Mouse (Mus musculus): ENCODE measurements around the gene Ceacam9. TPM values are rescaled to one million over a fixed set of nuclear protein-coding genes. Genes with fewer than 3 reads are reported as not detected.
A peak's percentile ranks its signal among the peaks of the same experiment; 100 is the strongest.

Ceacam9 gene
- total RNA-seq, 2 experiments from 2014 or later = not detected

DNA sequence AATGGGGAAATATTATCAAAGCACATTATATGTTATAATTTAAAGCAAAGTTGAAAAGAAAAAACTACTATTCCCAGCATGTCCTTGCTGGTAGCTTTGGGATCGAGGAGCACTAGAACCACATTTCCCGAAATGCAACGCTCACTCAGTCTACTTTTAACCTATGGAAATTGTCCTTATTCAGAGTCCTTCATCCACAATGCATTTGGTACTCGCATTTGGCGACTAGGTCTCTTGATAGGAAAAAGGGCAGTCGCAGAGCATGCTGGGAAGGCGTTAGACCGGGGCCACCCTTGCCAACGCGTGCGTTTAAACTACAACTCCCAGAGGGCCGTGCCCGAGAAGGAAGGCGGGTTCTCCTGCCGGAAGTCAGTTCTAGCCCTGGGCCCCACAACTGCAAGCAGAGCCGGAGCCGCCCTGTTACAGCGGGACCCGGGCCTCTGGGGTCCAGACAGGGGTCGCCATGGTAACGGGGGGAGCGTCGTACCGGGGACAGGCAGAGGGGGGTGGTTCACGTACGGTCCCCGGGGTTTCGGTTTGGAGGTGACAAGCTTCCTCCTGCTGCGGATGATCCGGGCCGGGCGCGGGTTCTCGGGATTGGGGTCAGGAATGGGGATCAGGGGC lies 16.5 kb downstream of the Ceacam9 start, which contains the start of gene Ap2s1:
Ap2s1 (plus strand) TSS at position 338 of the 624 bp plus-strand sequence.
- intact Hi-C loops (cut with DNase I) = loop anchor here (10.0 kb wide), 1 partner anchor 233 kb away; no protein-coding TSS in a partner anchor
- DNase-seq = peak; percentile 99

DNA sequence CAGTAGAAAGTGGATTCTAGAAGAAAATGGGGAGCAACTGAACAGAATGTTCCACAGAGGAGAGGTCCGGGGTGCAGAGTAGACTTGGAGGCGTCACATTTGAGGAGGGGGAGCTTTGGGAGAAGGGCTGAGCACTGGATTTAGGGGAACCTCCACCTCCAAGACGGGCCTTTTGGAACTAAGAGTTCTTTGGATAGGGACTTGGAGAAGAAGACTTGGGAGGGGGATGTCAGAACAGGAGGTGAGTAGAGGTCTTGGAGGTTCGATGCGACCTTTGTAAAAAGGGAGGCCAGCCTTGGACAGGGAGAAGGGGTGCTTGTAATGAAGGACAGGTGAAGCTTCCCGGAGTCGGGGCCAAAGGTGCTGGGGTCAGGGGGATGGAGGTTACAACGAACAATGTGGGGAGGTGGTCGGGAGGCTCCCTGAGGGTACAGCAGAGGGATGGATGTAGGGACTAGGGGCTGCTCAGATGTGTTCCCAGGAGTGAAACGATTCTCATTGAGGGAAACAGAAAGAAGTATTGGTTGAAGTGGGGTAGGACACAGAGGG lies 17.4 kb downstream of the Ceacam9 start:
- intact Hi-C loops (cut with DNase I) = loop anchor here (10.0 kb wide), 1 partner anchor 234 kb away; no protein-coding TSS in a partner anchor
- no peak for DNase-seq

DNA sequence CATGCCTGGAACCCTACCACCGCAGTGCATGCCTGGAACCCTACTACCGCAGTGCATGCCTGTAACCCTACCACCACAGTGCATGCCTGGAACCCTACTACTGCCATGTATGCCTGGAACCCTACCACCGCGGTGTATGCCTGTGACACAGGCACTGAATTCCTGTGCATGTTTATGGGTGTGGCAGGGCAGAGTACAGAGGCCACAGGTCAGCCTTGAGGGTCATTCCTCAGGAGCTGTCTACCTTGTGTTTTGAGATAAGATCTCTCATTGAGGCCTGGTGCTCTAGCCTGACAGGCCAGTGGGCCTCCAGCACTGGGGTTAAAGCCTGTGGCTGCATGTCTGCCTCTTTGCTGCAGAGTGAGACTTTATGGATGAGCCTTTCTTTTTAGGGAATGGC lies 23.6 kb downstream of the Ceacam9 start:
- intact Hi-C loops (cut with DNase I) = loop anchor here (5.0 kb wide), 1 partner anchor 147 kb away; the partner anchor contains the start of gene Gng8
- no peak for DNase-seq

DNA sequence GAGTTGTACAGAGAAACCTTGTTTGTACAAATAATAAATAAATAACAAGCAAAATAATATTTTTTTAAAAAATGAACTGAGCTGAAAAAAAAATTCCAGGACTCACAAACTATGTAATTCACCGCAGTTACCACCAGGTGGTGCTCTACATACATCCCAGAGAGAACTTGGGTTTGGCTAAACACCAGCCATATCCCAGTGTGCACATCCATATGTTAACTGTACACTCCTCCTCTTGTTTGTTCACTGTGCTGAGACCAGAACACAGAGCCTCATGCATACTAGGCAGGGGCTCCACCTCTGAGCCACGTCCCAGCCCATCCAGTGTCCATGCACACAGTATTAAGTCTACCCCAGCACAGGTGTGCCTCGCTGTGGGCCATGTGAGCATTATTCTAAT lies 24.4 kb downstream of the Ceacam9 start:
- DNase-seq = peak; percentile 70 to 80
- intact Hi-C loops (cut with DNase I) = loop anchor here (1.0 to 5.0 kb wide), 3 partner anchors 35 to 146 kb away; partner anchors contain the start of genes Gng8 and Slc1a5

DNA sequence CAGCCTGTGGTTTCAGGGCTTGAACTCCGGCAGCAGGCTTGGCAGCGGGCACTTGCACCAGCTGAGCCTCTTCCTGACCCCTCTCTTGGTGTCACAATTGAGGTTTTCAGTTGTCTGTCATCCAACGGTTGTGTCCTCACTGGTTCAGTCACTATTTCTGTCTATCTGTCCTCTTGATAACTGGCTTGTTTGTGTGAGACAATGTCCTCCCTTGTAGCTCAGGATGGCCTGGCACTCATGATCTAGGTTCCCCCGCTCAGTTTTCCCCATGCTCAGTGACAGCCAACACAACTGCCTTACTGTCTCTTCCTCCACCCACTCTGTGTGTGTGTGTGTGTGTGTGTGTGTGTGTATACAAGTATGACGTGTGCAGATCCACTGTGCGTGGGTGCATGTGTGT lies 25.9 kb downstream of the Ceacam9 start:
- DNase-seq = no peak
- intact Hi-C loops (cut with DNase I) = loop anchor here (2.0 to 5.0 kb wide), 2 partner anchors 33 to 145 kb away; partner anchors contain the start of genes Gng8 and Slc1a5

DNA sequence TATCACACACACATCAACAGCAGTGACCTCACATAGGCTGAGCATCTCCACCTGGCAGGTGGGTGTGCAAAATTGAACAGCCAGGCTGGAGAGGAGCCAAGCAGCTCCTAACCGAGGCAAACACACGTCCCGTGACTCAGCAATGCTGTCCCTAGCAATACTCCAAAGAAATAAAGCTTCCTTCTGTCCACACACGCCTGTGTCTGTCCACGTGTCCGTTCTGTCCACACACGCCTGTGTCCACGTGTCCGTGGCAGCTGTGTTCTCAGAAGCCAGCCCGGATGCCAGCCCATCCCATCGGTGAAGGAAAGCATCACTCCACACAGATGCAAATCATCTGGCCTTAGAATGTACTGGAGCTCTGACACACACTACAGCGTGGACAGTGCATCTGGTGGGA lies 30.3 kb downstream of the Ceacam9 start:
- no peak for DNase-seq
- intact Hi-C loops (cut with DNase I) = no loop called here

DNA sequence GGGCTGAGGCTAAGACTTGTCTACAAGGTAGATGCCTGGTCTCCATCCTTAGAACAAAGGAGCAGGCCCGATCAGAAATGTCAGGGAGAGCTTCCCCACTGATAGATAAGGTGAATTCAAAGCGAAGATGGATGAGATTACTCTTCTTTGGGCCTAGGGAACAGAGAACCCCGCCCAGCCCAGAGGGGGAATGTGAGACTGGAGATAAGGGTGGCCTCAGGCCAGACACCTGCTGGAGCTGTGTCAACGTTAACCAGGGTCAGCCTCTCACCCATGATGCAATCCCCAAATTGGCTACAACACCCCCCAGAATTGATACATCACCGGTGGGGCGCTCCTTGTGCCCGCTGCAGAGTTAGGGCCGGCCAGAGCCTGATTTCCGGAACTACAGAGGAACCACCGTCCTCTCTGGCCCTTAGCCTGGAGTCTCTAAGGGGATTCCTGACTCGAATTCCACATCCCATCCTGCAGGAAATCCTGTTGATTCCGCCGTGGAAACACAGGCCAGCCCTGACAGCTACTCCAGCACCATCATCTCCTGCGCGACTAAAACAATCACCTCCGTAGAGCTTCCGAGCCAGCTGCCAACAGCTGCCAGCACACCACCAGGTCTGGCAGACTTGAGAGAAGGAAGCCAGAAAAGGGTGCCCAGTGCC lies 33.8 kb downstream of the Ceacam9 start:
- DNase-seq = peak; percentile 60 to 64
- intact Hi-C loops (cut with DNase I) = no loop called here

DNA sequence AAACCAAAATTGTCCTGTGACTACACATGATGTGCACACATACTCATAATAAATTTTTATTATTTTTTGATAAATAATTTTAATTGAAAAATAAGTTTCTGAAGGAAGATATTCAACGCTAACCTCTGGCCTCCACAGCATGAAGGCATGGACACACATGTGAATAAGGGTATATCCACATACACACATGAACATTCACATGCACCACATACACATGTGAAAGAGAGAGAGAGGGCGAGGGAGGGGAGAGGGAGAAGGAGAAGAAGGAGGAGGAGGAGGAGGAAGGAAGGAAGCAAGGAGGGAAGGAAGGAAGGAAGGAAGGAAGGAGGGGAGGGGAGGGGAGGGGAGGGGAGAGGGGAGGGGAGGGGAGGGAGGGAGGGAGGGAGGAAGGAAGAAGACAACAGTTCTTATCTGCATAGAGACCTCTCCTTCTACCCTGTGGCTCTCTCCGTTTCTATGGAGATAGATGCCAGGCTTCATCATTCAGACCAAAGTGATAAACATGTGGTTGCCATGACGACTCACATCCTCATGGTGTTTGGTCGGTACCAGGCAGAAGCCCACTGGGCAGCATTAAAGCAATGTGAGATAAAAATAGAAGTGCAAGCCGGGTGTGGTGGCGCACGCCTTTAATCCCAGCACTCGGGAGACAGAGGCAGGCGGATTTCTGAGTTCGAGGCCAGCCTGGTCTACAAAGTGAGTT lies 37.3 kb downstream of the Ceacam9 start:
- DNase-seq = no peak
- intact Hi-C loops (cut with DNase I) = no loop called here

DNA sequence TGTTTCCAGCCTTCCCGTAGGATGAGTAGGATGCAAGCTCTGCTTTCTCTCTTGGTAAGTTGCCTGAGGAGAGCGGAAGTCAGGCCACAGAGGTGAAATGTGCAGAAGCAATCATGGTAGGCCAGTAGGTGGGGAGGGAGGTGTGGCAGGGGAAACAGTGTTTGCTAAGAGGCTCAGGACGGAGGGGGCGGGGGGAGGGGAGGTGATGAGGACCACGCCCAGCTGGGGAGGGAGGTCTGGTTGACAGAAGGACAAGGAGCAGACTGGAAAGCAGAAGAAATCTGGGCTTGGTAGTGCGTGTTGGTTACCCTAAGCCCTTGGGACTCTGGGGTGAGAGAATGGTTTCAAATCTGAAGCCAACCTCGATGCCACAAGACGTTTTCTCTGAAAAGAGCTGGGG lies 38.6 kb downstream of the Ceacam9 start:
- intact Hi-C loops (cut with DNase I) = loop anchor here (2.0 kb wide), 1 partner anchor 21 kb away; the partner anchor contains the start of gene Slc1a5
- DNase-seq = peak; percentile 66 to 78

DNA sequence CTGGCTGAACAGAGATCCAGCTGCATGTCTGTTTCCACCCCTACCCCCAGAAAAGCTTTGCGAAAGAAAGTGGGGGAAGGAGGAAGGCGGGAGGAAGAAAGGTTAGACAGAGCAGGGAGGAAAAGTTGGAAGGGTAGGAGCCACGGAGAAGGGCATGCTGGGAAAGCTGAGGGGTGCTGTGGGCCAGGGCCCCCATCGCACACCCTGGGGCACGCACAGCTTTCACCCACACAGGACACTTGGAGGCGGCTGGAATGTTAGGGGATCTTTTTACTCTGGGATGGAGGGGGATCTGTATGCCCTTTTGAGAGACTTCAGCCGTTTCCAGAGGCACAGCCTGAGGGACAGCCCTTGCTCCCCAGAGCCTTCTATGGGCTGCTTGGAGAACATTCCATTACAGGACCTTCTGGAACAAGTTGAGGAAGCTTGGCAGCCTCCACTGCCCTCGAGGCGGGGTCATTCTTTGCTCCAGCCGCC lies 39.3 kb downstream of the Ceacam9 start:
- intact Hi-C loops (cut with DNase I) = loop anchor here (2.0 kb wide), 1 partner anchor 20 kb away; the partner anchor contains the start of gene Slc1a5
- DNase-seq = peak; percentile 86 to 87

DNA sequence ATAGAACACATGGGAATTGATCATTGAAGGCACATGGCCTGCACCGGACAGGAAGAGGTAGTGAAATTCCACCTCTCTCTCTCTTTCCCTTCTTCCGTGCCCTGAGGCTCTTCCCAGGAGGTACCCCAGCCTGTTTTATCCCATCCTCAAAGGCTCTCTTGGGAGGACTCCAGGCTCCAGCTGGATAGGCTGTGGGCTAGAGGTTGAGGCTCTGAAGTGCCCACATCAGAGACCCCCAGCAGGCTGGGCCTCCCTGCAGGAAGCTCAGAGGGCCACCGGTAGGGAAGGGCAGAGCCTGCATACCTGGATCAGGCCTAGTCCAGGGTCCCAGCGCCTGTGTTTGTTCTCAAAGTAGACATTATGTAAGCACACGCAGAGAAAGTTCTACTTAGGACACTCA lies 39.9 kb downstream of the Ceacam9 start:
- intact Hi-C loops (cut with DNase I) = loop anchor here (2.0 kb wide), 1 partner anchor 19 kb away; the partner anchor contains the start of gene Slc1a5
- peak in 1 of 2 experiments; percentile 37 for DNase-seq

DNA sequence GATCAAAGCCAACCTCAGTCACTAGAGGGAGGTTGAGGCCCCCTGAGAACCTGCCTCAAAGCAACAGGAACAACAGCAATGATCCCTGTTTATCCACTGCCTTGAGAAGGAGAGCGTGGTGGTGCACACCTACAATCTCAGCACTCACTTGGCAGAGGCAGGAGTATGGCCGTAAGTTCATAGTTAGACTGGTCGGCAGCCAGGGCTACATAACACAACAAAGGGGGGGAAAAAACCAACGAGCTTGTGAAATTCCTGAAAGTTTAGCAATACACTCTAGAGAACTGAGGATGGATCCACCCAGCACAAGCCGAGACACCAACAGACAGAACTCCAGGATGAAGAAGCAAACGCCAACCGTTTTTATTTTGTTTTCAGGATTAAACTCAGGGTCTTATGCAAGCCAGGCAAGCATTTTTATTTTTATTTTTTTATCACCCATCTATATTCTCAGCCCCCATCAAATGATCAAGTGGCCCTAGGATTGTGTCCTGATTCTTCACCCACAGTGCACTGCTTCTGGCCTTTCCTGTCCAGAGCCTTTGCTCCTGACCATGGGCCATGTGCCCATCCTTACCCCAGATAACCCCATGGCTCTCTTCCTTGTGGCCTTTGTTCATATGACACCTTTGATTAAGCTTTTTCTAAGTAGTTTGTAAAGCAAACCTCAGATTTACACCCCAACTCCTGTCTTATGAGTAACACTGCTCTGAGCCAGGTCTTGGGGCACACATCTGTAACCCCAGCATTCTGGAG lies 41.9 kb downstream of the Ceacam9 start:
- DNase-seq = peak; percentile 30 to 49

DNA sequence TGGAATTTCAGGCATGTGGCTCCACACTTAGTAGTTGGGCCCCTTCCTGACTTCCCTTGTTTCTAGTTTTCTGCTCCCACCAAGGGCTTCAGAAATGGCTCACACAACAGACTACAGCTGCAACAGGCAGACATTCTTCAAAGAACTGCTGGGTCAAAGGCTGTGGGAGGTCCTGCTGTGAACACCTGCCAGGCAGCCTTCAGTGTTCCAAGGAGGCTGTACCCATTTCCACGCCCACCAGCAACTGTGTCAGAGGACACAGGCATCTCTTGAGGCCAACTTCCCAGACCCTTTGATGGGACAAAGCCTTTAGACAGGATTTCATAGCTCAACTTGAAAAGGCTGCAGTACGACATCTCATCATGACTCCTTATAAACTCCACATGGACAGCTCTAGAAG lies 44.7 kb downstream of the Ceacam9 start:
- DNase-seq = no peak
- intact Hi-C loops (cut with DNase I) = no loop called here

More for the DNA sequence above, 41.9 kb downstream of the Ceacam9 start:
- intact Hi-C loops (cut with DNase I) = no loop called here

Other genes with a start within 250 kb of the Ceacam9 start
- gene Npas1, start 244.2 kb upstream of the Ceacam9 start, total RNA-seq (2021) = not detected
- 10 to 100 TPM; 52.5 to 62.2 TPM for gene Arhgap35, start 106.9 kb upstream of the Ceacam9 start, total RNA-seq (2021)
- under 1 TPM in 1 of 2 experiments, not detected in 1; 0.31 TPM for gene Ceacam15, start 46.2 kb upstream of the Ceacam9 start, total RNA-seq (2021)
- 100 to 1,000 TPM; 118 TPM for gene Ap2s1, start 16.5 kb downstream of the Ceacam9 start, total RNA-seq (2021)
- gene Slc1a5, start 59.4 kb downstream of the Ceacam9 start, total RNA-seq (2021) = 10 to 100 TPM; 22.6 to 28.7 TPM
- 10 to 100 TPM; 80.1 to 81.2 TPM for gene Strn4, start 94.0 kb downstream of the Ceacam9 start, total RNA-seq (2021)
- gene Fkrp, start 94.8 kb downstream of the Ceacam9 start, total RNA-seq (2021) = 10 to 100 TPM; 45.5 to 48.1 TPM
- gene Prkd2, start 121.0 kb downstream of the Ceacam9 start, total RNA-seq (2021) = 10 to 100 TPM; 27.8 to 31.9 TPM
- 10 to 100 TPM; 28.2 to 32.7 TPM for gene Dact3, start 153.4 kb downstream of the Ceacam9 start, total RNA-seq (2021)
- gene Gng8, start 169.9 kb downstream of the Ceacam9 start, total RNA-seq (2021) = 1 to 10 TPM in 1 of 2 experiments, under 1 TPM in 1; 0.82 to 1.4 TPM
- 1 to 10 TPM; 2.6 to 2.8 TPM for gene Ptgir, start 184.6 kb downstream of the Ceacam9 start, total RNA-seq (2021)
- 100 to 1,000 TPM; 252 to 262 TPM for gene Calm3, start 202.2 kb downstream of the Ceacam9 start, total RNA-seq (2021)
- 1 to 10 TPM; 5.0 to 5.2 TPM for gene Pnmal2, start 222.8 kb downstream of the Ceacam9 start, total RNA-seq (2021)
- not detected for gene Pnmal1, start 237.8 kb downstream of the Ceacam9 start, total RNA-seq (2021)